Mouse (Mus musculus): ENCODE data around the gene Cib2.
A peak's percentile ranks its signal among the peaks of the same experiment; 100 is the strongest.

Cib2 gene

GRCm38 (mm10) chr9:54544954-54545315, 15.1 kb downstream of the Cib2 start:
- no peak for DNase-seq (ENCODE audit: low spot score)

- DNase-seq (ENCODE audit: low spot score), result no peak
Observed at GRCm38 (mm10) chr9:54544212-54544953, 15.6 kb downstream of the Cib2 start.

- DNase-seq (ENCODE audit: low spot score), result no peak
Observed at GRCm38 (mm10) chr9:54540801-54541200, 19.2 kb downstream of the Cib2 start.

GRCm38 (mm10) chr9:54538684-54539083, 21.3 kb downstream of the Cib2 start, which contains the start of gene Sh2d7:
Gene Sh2d7, plus strand, starts transcription at chr9:54538984.
- no peak for DNase-seq (ENCODE audit: low spot score)

- no peak for DNase-seq (ENCODE audit: low spot score)
Observed at GRCm38 (mm10) chr9:54538244-54538643, 21.8 kb downstream of the Cib2 start.

GRCm38 (mm10) chr9:54537480-54537879, 22.5 kb downstream of the Cib2 start:
- no peak for DNase-seq (ENCODE audit: low spot score)

- no peak for DNase-seq (ENCODE audit: low spot score)
Observed at GRCm38 (mm10) chr9:54537030-54537429, 23.0 kb downstream of the Cib2 start.

GRCm38 (mm10) chr9:54536236-54536635, 23.8 kb downstream of the Cib2 start:
- no peak for DNase-seq (ENCODE audit: low spot score)

- peak; percentile 66 for DNase-seq (ENCODE audit: low spot score)
Observed at GRCm38 (mm10) chr9:54533975-54534374, 26.0 kb downstream of the Cib2 start.

DNA sequence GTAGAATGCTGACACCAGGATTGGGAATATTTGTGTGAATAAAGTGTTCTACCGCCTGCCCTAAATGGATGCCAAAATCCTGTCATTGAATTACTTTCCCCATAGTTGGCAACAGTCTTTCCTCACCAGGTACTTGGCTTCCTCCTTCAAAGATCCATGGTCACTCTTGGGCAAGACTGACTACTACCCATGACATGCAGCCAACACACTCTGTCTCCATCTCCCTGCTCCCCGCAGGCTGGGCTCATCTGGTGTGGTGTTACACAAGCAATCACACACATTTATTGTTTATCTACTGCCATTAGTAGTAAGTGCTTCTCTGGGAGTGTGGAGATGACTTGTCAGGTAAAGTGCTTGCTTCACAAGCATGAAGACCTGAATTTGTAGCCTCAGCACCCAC, 27.1 kb downstream of the Cib2 start:
- DNase-seq (ENCODE audit: low spot score), result no peak

DNA sequence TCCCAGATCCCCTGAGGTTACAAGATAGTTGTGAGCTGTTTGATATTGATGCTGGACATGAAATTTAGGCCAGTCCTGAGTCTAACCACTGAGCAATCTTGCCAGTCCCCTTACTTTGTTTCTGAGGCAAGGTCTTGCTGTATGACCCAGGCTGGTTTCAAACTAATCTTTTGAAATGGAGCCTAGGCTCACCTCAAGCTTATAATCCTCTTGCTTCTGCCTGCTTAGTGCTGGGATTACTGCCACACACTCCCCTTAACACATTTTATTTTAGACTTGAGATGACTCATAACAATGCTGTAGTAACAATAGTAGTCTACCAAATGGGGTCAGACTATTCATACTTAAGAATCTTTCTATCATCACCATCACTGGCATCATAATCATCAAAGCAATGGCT, 28.6 kb downstream of the Cib2 start:
- no peak for DNase-seq (ENCODE audit: low spot score)

GRCm38 (mm10) chr9:54530836-54531235, 29.2 kb downstream of the Cib2 start:
- DNase-seq (ENCODE audit: low spot score), result no peak

GRCm38 (mm10) chr9:54529950-54530349, 30.1 kb downstream of the Cib2 start:
- DNase-seq (ENCODE audit: low spot score), result no peak

DNA sequence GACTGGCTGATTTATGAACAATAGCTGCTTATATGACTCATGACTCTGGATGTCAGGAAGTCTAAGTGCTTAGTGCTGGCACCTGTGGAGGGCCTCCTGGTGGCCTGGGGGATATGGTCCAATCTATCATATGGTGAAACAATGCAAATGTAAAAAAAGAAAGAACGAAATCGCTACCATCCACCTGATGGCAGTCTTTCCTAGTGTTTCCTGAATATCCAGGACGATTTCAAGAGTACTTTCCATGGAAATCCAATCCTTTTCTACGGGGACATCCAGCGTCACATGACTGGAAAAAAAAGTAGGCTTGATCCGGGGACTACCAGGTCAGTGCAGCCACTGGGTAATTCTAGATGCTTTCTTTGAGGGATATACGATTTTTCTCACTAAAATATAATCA, 32.3 kb downstream of the Cib2 start:
- DNase-seq (ENCODE audit: low spot score), result no peak

GRCm38 (mm10) chr9:54520286-54520685, 39.7 kb downstream of the Cib2 start:
- no peak for DNase-seq (ENCODE audit: low spot score)

DNA sequence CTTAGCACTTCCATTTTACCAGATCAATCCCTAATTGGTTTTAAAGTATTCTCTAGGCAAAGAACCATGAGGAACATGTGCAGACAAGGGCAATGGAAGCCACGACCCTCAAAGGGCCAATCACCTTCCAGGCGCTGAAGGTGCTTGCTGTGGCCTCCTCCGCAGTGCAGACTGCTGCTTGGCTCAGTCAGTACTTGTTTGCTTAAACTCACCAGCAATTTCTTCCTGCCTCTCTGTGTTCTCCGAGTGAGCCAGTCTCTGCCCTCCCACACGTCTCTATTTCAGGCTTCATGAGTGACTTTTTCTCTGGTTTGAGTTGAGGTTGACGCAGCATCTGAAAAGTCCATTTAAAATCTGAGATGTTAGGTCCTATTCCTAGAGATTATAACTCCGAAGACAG, 41.1 kb downstream of the Cib2 start:
- DNase-seq (ENCODE audit: low spot score), result no peak

DNA sequence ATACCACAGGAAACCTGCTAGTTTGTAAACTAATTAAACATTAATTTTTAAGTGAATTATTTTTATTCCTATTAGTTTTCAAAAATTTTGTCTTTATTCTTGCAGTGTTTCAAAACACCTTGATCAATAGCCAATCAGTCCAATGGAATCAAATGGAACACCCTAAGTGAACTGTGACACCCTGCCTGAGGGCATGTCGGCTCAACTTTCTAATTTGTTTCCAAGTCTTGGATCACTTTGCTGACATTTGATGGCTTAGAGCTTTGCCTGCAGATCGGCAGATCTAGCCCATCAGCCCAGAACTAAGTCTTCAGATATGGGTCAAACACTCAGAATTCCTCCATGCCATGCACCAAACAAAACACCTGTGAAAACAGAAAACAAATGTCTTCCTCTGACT, 44.0 kb downstream of the Cib2 start:
- DNase-seq (ENCODE audit: low spot score), result no peak

DNA sequence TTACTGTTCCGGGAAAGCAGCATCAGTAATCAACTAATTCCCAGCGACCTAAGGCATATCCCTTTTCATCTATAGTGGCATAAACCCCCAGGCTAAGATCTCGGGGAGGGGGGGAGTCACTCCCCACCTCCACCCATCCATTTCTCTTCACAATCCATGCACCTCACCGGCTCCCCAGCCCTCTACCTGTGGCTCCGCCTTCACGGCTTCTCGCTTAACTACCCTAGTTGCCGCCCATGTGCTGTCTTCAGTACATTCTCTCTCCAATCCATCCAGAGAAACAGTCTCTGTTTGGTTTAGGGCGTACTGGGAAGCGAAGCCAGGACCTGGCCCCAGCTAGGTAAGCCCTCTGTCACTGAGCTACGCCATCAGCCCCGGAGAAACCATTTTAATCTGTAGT, 57.1 kb downstream of the Cib2 start:
- DNase-seq (ENCODE audit: low spot score), result no peak

DNA sequence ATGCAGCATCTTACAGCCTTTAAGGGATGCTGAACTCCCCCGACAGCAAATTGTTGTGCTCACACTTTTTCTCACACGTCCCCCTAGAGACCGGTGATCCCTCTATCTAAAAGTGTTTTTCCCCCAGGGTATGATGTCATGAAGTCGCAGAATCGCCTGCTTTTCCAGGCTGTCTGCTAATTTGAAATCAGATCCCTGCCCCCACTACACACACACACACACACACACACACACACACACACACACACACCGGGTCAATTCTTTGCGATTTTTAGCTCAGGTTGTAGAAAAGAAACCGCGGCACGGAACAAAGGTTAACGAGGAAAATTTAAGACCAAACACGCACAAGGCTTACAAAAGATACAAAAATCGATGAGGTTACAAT, 57.9 kb downstream of the Cib2 start:
- no peak for DNase-seq (ENCODE audit: low spot score)

DNA sequence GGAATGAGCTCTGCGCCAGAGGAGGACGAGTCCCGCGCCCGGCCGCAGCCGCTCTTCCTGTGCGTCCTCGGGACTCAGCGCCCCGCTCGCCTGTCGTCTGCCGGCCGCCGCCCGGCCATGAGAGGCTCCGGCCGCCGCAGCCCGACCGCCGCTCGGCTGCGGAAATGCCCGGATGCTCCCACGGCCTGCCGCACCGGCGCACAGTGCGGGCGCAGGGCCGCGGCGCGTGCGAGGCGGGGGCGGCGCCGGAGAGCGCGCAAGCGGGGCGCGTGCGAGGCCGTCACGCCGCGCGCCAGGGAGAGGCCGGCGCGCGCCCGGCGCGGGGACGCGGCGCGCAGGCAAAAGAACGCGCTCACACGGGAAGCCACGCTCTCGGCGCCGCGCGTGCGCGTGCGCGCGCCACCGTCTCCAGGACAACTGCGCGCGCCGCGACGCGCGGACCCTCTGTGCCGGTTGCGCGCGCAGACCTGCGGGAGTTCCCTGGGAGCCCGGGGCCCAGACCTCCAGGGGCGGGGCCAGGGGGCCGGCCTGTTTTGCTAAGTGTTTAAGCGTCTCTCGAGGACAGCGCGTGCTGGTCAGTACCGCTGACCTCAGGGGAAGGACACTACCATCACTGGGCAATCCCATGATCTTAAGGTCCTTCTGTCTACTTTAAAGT, 58.4 kb downstream of the Cib2 start, which contains the start of gene Dmxl2:
Dmxl2 (minus strand) TSS at position 174 of the 658 bp plus-strand sequence.
- DNase-seq (ENCODE audit: low spot score), result peak; percentile 97

GRCm38 (mm10) chr9:54500832-54501452, 59.1 kb downstream of the Cib2 start:
- no peak for DNase-seq (ENCODE audit: low spot score)

DNA sequence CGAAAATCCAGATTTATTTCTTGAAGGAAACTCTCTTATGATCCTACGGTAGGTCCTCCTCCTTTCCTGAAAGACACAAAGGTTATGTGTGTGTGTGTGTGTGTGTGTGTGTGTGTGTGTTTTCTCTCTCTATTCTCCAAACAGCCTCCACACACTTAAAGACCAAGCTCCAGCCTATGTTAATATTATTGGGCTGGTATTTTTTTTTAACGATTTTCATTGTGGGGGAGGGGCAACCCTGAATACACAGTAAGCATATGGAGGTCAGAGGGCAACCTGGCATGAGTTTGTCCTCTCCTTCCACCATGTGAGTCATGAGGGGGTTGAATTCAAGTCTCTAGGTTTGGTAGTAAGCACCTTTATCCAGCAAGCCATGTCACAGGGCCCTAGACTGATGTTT, 60.2 kb downstream of the Cib2 start:
- DNase-seq (ENCODE audit: low spot score), result no peak

- no peak for DNase-seq (ENCODE audit: low spot score)
Observed at GRCm38 (mm10) chr9:54499291-54499690, 60.7 kb downstream of the Cib2 start.
